Mouse (Mus musculus): ENCODE data around the gene Mctp2. TPM values are rescaled to one million over a fixed set of nuclear protein-coding genes. Genes with fewer than 3 reads are reported as not detected.

Gene Mctp2
- 10 to 100 TPM; 43.7 to 49.1 TPM for total RNA-seq (2023)

DNA sequence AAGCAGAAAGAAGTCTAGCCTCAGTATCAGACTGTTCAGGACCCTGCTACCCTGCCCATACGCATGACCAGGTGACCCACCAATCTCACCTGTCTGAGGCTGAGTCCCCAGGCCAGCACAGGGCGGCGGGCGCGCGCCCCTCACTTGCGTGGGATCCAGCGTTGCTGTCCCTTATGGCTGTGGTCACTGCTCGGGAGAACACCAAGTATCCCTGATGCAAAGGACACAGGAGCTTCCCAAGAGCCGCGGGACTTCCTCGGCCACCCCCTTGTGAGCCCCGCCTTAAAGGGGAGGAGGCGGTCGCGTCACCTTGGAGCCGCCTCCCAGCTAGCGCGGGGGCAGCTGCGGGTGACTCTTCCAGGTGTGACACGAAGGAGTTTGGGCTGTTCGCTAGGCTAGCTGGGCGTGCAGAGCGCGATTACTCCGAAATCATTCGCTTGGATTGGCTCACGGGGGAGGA is at the start of gene Mctp2:
Mctp2 (minus strand) TSS at position 227 of the 460 bp plus-strand sequence.

